Mouse (Mus musculus) left cerebral cortex, postnatal 14 days (tissue): ENCODE results near the gene Ttc30b. TPM values are rescaled to one million over a fixed set of nuclear protein-coding genes. Genes with fewer than 3 reads are reported as not detected.
"Not testable (repeated sequence)": the region's sequence is repeated elsewhere in the genome, so short reads cannot be mapped to it uniquely, and the experiment has no call there.

Experiments used
- DNase-seq, 2 experiments: peaks; one replicate each; pipeline ENCODE4 v3.0.0; 2021 to 2022; ENCODE audit warnings: low spot score in 2 of 2, mixed read lengths in 1 of 2
- intact Hi-C: fragments of 180-260 bp; cut with DNase I; formaldehyde crosslinking; loops from one replicate; pipeline ENCODE4 v1.15.1; 2025
- total RNA-seq, 2 experiments: library from RNA; stranded (reverse); gene quantifications; 2 replicates each; pipeline ENCODE4 v1.2.3; 2021

Ttc30b gene
- total RNA-seq, 2 experiments from 2014 or later = 10.1 to 11.5 TPM

GRCm38 (mm10) chr2:75959183-75959849, 20.9 kb upstream of the Ttc30b start:
- no peak for DNase-seq
- intact Hi-C loops = no loop called here

DNA sequence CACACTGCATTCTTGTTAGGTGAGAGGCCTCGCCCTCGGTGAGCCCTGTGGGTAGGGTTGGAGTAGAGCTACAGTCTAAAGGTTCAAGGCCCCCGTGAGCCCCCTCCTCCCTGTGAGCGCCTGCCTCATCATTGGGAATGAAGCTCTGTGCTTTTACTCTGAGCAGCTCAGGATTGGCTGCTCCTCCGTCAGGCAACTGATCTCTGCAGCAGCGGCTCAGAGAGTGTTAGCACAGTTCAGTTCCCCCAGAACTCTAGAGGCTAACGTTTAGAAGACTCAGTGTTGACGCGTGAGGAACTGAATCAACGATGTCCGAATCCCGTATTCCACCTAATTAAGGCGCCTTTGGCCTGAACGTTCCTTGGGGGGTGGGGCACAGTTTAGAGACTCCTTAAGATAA, 17.3 kb upstream of the Ttc30b start:
- no peak for DNase-seq
- intact Hi-C loops = no loop called here

GRCm38 (mm10) chr2:75953320-75953719, 14.9 kb upstream of the Ttc30b start:
- DNase-seq = no peak
- intact Hi-C loops = no loop called here

- intact Hi-C loops = no loop called here
- DNase-seq = no peak
Observed at GRCm38 (mm10) chr2:75950685-75951084, 12.3 kb upstream of the Ttc30b start.

DNA sequence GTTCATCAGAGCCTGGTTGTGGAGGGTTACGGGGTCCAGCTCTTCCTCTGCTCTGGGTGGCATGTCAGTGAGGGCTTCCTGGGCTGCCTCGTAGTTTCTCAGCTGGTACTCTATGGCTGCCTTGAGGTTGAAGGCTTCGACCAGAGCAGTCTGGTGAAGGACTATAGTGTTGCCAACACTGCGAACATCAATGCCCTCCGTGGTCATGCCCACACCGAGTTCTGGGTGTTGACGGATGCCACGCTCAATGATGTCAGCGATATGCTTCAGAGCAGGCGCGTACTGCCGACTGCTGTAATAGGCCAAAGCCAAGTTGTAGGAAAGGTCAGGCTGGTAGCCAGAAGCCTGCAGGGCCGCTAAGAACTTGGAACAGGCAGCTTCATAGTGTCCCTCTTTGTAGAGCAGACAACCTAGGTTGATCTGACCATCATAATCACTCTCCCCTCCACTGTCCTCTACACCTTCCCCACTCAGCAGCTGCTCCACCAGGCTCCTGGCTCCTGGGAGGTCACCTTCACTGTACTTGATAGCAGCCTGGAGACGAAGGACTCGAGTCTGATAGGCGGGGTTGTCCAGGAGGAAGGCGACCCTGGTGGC, 767 bp downstream of the Ttc30b start:
- intact Hi-C loops = not testable (repeated sequence)

DNA sequence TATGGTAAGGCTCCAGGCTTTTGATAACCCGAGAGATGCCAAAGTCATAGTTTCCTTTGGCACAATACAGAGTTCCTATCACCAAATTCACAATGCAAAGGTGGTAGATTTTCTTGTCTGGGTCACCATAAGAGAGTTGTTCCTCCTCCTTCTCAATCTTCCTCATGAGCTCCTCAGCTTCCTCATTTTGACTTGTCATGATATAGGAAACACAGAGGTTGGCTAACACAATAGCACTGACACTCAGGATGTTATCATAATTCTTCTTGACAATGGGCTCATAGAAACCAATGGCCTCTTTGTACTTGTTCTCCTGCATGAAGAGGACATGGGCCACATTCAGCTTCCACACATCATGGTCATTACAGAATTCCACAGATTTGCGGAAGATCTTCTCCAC, 1.7 kb downstream of the Ttc30b start:
- intact Hi-C loops, DNase-seq: not testable (repeated sequence)

More for the DNA sequence above, 767 bp downstream of the Ttc30b start:
- not testable (repeated sequence) for DNase-seq

DNA sequence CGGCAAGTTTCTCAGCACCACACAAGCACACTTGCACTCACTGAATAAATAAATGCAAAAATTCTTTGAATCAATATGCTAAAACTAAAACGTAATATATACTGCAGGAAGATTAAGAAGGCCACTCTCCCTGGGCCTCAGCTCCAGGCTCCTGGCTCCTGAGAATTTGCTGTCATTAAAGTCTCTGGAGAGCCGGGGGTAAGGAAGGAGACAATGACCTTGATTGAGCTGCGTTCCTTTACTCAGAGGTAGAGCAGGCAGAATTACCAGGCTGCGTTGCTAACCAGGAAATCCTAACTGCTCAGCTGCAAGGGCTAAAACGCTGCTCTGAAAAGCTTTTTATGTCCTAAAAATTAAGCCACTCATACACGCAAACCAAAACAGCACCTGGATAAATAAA, 4.8 kb downstream of the Ttc30b start:
- DNase-seq = no peak
- intact Hi-C loops = no loop called here

- peak in 1 of 2 experiments; percentile 57 for DNase-seq
- intact Hi-C loops = no loop called here
Observed at GRCm38 (mm10) chr2:75930941-75931340, 7.4 kb downstream of the Ttc30b start.

GRCm38 (mm10) chr2:75929786-75930444, 8.5 kb downstream of the Ttc30b start:
- DNase-seq = no peak
- intact Hi-C loops = no loop called here

GRCm38 (mm10) chr2:75929141-75929540, 9.2 kb downstream of the Ttc30b start:
- intact Hi-C loops = no loop called here
- DNase-seq = no peak

DNA sequence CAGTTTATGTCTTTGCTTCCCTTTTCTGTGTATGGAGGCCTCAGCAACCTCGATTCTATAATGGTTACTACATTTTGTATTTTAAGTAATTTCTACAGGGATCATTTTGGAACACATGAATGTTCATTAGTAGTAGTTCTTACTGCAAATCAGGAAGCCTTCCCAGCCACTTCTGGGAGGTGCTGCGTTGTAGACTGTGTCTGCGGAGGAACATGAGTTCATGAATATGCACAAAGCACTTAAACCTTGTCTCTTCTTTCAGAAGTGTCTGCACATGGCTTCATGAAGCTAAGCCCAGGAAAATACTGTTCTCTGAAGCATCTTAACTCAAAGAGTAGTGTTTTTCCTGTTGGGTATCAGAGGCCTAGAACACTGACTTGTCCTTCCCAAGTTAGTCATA, 10.4 kb downstream of the Ttc30b start:
- no peak for DNase-seq
- intact Hi-C loops = no loop called here

DNA sequence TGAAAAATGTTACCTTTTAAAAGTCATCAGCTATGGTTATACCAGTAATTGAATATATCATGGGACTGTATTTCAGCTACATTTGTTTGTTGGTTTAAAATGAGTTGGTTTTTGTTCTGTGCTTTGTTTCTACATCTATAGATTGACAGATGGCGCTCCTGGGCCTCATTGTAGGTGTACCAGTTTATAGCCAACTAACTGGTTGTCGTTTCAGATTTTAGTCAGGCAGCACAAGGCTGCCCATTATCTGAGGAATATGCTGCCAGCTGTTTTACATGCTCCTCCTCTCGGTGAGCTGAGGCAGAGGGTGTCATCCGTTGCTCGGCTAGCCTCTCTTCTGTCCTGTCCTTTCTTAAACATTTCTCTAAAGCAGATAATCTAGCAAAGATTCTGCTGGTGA, 12.3 kb downstream of the Ttc30b start:
- DNase-seq = no peak
- intact Hi-C loops = no loop called here

DNA sequence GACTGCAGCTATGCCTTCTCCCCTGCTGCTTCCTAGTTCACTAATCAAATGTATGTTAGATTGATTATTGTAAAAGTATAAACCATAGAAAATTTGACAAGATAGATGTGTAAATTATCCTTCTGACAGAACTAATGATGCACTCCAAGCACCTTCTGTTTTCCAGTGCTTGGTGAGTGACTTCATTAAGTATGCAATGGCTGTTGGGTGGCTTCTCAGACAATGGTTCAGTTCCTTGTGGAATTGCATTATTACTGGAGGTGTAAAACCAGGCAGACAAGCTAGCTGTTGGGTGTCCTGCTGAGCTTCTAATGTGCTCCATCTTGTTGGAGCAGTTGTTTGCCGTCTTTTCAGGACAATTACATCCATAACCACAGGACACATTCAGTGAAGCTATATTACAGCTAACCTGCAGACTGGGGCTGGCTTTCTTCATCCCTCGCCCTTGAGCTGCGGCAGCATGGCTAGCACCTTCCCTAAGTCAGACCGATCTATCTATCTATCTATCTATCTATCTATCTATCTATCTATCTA, 14.5 kb downstream of the Ttc30b start:
- intact Hi-C loops = no loop called here
- DNase-seq = no peak

GRCm38 (mm10) chr2:75915040-75915439, 23.3 kb downstream of the Ttc30b start:
- DNase-seq = no peak
- intact Hi-C loops = no loop called here

- intact Hi-C loops = no loop called here
- DNase-seq = no peak
Observed at GRCm38 (mm10) chr2:75907142-75907541, 31.2 kb downstream of the Ttc30b start.

DNA sequence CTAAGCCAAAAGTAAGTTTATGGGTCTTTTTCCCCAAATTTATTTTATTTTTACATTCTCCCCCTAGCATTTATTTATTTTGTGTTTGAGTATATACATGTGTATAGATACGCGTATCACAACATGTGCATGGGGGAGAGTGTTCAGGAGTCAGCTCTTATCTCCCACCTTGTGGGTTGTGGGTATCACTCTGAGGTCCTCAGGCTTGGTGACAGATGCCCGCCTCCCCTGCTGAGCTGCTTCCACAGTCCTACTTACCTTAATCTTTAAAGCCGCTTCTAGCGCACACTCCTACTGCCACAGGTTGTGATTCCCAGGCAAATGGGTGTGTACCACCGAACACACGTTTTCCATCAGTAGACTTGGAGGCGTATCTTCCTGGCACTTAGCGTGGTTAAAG, 36.5 kb downstream of the Ttc30b start:
- no peak for DNase-seq

DNA sequence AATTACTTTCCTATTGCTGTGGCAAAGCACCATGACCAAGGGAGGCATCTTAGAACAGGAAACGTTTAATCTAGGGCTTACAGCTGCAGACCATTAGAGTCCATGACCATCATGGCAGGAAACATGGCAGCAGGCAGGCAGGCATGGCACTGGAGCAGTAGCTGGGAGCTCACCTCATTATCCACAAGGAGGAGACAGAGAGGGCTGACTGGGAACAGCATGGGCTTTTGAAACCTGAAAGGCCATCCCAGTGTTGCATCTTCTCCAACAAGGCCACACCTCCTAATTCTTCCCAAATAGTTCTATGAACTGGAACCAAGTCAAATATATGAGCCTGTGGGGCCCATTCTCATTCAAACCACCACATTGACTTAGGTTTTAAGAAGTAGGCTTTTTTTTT, 38.1 kb downstream of the Ttc30b start:
- intact Hi-C loops = no loop called here
- DNase-seq = no peak

More for the DNA sequence above, 36.5 kb downstream of the Ttc30b start:
- intact Hi-C loops = no loop called here

GRCm38 (mm10) chr2:75895711-75896110, 42.7 kb downstream of the Ttc30b start:
- no peak for DNase-seq

GRCm38 (mm10) chr2:75891981-75892380, 46.4 kb downstream of the Ttc30b start:
- intact Hi-C loops = no loop called here

More at GRCm38 (mm10) chr2:75895711-75896110, 42.7 kb downstream of the Ttc30b start:
- intact Hi-C loops = no loop called here

More at GRCm38 (mm10) chr2:75891981-75892380, 46.4 kb downstream of the Ttc30b start:
- DNase-seq = no peak
